Mouse (Mus musculus): ENCODE results near the gene Spin1.

- TF ChIP-seq EP300 (IDR thresholded peaks at IDR 0.05; ENCODE audit: insufficient read depth, low read depth, low read length) (no peak), CTCF (IDR thresholded peaks at IDR 0.05) (no peak)
Measured at GRCm38 (mm10) chr13:51184896-51185295, 84.2 kb downstream of the Spin1 start.
